Mouse (Mus musculus) fibroblast of lung, adult 2 months (primary cell): ENCODE results near the gene Clic6.

Experiments used
- DNase-seq: peaks from one replicate; pipeline ENCODE4 v3.0.0-alpha.2; 2011; ENCODE audit warnings: low read depth

Gene Clic6

DNA sequence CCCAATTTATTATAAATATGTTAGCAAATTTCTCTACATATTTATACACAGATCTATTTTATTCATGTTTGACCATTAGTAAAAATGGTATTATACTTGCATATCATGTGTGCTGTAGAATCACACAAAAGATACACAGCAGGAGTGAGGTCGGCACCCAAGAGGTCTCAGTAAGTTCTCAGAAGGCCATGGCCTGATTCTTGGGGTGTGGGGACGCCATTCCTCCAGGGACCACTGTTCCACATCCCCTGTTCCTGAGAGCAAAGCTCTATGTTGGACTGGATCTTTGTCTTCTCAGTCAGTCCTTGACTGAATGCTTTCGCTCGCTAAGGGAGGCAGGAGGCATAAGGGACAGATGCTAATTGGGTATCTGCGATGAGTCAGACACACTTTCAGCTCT is at the start of gene Clic6:
Gene Clic6 (plus strand): TSS at position 301 of the 400 bp plus-strand sequence.
- DNase-seq, result no peak

DNA sequence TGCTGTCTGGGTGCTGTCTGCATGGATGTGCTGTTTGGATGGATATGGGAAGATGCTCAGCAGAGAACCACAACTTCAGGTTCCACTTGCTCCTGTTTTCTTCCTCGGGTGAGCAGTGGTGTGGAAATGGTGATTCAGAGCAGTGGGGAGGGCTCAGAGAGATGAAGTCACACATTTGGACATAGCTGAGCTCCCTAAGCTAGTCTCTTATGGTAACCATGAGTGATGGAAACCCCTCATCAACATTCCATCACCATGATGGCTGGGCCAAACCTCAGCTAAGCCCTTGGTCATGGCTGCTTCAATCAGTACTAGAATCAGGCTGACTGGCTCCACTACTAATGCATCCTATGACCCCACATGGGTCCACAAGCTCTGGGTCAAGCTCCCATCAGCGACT is 45.8 kb upstream of the Clic6 start:
- no peak for DNase-seq

DNA sequence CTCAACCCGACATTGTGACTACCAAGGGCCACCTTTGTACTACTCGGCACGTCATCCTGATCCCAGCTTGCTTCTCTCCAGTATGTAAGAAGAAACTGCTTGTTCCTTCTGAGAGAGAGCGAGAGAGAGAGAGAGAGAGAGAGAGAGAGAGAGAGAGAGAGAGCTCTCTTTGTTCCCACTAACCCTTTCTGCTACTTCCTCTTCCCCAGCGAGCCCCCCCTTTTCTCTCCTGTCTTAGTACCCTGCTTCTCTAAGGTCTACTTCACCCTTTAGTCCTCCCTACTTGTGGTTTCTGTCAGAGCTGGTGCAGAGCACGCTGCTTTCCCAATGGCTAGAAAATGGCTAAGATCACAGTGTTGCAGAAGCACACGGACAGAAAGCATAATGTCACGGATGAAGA is 45.3 kb upstream of the Clic6 start:
- DNase-seq, result no peak

DNA sequence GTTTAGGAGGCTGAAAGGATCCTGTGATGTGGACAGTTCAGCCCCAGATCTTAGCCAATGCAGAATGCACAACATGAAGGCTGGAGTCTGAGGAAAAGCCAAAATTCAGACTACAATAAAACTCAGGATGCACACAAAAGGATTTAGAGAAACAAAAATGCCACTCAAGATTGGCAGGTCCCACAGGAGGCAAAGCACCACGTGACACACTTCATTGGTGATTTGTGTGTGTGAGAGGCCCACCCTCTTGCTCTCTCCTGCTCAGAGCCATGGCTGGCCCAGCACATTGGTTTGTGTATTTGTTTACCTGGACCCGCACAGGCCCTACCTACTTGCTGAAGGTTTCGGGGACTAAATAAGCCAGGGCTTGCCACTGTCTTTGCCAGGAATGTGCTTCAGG is 44.3 kb upstream of the Clic6 start:
- DNase-seq, result no peak

DNA sequence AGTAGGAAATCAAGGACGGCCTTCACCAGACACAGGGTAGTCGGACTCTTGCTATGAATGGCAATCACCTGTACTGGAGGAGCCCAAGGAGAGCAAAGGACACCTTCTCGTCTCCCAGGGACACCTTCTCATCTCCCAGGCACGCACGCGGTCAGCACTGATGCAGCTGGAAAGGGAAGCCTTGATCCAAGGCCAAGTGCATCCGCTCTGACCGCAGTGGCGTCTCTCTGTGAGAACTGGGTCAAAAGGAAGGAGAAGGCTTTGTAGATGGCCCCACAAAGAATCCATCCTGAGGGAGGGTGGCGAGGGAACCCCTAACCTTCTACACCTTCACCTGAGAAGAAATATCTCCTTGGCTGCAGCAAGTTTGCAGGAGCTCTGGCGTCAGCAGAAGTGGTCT is 43.4 kb upstream of the Clic6 start:
- DNase-seq, result no peak

DNA sequence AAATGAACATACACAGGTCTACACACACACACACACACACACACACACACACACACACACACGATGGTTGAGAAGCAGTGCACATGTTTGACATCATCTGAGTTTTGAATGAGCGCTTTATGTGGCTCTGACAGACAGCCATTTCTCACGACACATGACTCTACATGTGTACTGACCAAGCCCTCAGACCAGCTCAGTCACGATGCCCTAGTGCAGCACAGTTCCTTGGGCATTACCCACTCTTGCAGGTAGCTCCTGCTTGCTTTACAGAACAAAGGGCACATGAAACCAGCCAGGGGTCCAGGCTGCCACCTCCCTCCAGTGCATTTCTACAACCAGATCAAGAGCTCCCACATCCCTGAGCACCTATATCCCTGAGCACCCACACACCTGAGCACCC is 42.6 kb upstream of the Clic6 start:
- DNase-seq, result no peak

DNA sequence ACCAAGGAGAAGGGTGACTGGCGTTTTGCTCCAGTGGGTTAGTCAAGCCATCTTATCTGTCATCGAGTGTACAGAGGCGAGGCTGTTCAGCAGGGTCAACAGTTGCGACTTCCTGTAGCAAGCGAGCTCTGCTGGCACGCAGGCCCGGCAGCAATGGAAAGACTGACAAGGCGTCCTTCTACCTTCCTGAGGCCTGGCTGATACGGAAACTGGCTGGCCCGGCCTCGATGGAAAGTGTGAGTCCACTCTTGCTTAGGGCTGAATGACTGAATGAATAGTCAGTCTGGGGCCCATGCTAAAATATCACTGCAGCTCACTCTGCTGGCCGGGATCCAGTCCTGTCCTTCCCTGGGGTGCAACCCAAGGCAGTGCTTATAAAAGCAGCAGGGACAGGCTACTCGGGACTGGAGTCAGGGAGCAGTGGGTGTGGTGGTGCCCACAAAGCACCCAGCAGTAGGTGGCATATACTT is 41.9 kb upstream of the Clic6 start:
- DNase-seq, result no peak

DNA sequence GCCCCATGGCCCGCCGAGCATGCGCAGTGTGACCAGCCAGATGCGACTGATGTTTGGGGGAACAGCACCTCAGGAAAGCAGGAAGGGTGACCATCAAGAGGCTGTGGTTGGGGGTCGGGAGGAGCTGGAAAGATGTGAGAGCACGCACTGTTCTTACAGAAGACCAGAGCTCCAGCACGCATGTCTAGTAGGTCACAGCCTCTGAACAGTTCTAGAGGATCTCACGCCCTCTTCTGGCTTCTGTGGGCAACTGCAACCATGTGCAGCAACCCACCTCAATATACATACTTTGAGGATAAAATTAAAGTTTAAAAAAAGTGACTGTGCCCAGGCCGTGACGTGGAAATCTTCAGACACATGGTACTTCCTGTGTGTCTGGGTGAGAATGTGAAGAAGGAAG is 40.2 kb upstream of the Clic6 start:
- DNase-seq, result no peak

DNA sequence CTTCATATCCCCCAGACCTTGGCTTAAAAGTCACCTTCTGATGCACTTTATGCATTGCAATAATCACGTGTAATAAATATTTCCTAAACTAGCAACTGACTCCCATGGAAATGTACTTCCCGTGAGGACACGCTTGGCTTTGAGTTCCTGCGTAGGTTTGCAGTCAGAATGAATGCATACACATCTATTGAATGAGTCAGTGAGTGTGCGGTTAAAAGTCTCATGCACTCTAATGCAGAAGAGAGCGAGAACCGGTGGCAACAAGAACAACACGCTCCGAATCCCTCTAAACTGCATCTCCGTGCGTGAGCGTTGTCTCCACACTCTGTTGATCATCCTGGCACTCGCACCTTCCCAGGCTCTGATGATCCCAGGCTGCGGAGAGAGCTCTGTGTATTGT is 36.5 kb upstream of the Clic6 start:
- no peak for DNase-seq

DNA sequence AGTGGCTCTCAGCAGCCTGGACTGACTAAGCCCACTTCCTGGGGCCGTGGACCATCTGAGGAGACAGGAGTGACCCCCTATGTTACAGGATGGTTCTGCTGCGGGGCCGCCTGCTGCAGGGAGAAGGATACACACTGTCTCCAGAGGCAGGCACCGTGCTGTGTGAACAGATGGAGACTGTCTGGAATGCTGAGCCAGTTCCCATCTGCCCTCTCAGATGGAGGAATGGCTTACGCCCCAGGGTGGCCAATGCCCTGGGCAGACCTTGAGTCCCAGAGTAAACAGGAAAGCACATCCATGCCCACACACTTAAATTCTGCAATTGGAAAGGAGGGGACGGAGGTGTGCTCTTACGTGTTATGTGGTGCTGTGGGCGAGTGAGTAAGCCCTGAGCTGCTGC is 35.2 kb upstream of the Clic6 start:
- no peak for DNase-seq

DNA sequence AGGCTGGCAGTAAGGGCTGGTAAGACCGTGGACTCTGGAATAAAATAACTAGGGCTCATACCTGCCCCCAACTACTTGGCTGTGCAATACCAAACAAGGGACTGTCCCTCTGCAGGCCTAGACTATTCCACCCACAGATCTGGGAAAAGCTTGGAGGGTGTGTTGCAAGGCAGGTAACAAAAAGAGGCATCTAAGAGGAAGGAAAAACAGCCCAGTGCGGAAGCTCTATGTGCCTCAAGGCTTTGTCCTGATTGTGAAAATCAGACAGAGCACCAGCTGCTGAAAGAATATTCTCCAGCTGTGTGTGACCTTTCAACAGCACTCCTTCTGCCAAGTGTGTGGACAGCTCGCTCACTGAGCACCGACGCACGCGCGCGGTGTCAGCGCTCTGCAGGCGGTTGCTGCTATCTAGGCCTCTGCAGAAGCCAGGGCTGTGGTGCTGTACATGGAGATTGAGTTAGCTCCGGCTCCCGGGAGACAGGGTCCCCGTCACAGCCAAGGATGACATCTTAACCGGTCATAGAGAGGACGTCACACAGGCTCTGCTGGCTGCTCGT is 33.9 kb upstream of the Clic6 start:
- no peak for DNase-seq

DNA sequence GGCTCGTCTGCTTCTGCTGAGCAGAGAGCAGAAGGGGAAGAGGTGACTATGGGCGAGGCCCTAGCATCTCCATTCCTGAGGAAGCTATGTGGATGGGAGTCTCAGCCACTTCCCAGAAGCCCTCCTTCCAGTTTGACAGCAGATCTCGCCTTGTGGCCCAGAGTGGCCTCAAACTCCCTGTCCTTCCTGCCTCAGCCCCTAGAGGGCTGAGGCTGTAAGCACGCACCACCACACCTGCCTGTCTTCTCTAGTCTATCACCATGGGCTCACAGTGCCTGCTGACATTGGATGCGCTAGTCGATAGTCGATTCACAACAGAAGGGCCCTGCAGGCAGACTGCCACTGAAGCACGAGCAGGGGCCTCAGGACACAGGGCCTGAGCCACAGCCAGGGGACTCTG is 32.9 kb upstream of the Clic6 start:
- DNase-seq, result no peak

DNA sequence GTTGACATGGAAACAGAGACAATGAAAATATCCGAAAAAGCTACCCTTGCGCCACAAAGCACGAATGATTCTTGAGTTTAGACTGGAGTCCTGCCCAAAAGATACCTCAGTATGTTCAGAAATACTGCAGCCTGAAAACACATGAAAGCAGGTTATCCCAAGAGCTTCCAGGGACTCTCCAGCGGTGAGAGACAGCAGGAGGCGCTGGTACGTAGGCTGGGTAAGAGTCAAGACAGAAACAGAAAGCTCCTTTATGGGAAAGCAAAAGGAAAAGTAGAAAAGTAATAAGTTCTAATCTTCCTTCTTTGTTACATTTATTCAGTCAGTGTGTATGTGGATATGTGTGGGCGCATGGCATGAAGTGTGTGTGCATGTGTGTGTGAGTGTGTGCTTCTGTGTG is 31.5 kb upstream of the Clic6 start:
- DNase-seq, result no peak

DNA sequence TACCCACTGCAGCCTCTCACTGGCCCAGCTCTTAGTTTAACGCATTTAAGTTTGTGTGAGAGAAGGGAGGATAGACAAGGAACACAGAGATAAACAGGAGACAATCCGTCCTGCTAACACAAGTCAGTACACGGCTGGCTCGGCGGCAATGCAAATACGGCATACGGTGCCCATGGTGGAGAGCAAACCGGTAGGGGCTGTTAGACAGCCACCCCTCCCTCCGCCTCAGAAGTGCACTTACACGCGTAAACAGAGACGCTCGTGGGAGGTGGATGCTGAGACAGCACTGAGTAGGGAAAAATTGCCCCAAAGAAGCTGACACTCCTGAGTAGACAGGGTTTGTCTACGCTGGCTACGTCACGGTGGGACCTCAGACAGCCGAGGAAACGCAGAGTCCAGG is 31.0 kb upstream of the Clic6 start:
- DNase-seq, result no peak

DNA sequence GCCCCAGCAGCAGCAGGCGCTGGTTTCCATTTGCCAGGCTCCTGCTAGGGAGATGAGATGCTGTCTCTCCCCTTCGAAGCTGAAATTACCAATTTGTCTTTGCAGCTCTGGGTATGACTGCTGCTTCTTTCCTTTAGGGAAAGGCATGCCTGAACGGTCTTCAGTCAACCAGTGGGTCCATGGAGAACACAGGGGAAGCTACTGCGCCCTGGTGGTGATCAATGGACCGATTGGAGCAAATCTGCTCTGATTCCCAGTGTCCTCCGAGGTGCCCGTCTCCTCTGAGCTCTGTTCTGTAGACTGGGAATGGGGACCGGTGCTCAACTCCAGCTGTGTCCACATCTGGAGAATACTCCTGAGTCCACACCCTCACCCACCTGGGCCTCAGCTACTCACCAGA is 30.0 kb upstream of the Clic6 start:
- no peak for DNase-seq

DNA sequence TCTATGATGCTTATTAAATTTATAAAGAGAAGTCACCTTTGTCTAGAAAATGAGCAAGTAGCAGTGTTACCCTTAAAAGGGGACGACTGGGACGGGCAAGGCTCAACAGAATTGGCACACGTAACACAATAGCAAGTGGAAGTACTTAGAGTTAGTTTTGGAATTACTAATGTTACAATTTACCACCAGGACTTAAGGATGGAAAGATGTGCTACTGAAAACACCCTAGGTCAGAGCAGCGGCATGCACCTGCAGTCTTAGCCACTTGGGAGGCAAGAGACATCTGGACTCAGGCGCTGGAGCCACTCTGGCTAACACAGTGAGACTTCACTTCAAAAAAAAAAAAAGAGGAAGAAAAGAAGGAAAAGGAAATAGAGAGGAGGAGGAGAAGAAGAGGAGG is 29.6 kb upstream of the Clic6 start:
- no peak for DNase-seq

DNA sequence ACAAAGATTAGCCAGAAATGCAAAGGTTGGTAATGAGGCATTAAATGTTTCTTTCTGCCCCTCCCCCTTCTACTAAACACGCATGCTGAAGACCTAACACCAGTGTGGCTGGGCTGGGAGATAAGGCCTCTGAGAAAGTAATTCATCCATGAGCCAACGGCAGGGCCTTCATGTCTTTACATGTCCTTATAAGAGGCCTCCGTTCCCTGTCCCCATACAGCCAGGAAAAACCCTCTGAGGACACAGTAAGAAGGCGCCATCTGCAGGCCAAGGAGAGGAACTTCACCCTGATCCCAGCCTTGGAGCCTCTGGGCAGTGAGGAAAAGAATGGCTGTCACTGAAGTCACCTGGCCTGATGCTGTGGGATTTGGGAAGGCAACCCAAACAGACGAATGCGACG is 27.9 kb upstream of the Clic6 start:
- DNase-seq, result no peak

DNA sequence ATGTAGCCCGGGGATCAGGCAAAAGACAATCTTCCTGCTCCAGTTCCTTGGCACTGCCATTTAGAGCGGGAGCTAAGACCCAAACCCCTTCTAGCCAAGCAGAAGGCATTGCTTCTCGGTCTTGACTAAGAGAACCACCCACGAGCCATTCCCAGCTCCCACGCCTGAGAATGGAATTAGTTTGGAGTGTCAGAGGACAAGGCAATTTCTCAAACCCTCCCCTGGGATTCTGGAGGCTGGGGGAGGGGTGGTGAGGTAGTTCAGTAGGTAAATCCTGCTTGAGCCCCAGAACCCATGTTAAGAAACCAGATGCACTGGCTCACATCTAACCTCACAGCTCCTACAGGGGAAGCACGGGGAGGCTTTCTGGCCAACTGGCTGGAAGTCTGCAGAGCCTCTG is 24.1 kb upstream of the Clic6 start:
- DNase-seq, result no peak

DNA sequence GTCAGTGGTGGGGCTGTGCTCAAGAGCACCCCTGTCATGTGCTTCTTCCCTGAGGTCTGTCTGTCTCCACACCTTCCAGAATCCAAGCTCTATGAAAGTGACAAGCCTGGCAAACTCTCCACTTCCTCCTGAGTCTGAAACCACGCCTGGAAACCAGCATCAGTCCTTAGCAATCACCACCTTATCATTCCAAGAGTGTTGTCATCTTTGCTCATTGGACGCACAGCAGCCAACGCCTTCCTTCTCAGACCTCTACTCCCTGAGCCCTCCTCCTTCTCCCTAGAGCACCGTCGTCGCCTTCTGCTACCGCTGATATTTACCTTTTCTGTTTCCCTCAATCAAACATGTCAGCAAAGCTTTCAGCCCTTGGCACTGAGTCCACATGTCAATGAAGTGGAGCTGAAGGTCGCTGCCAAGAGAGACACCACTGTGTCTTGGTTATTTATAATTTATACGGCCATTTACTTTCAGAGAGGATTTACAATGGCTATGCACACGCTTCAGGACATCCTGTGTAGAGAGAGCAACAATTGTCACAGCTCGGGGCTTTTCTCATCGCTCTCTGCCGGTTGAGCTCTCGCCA is 21.1 kb upstream of the Clic6 start:
- DNase-seq, result no peak

DNA sequence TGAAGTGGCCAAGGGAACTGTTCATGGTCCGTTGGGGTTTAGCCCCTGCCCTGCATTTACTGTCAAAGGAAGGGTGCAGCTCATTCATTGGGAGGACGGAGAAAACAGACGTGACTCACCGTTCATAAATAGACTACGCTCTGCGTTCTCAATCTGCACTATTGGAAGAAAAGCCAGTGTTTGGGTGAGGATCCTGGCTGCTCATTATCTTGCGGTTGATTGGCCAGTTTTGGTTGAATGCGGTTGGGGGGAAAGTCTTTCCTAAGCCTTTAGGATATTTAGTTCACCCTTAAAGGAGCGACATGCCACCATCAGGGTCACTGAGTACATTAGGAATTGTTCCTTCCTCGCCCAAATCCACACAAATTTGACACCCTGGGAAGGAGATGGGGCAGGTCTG is 20.3 kb upstream of the Clic6 start:
- no peak for DNase-seq

DNA sequence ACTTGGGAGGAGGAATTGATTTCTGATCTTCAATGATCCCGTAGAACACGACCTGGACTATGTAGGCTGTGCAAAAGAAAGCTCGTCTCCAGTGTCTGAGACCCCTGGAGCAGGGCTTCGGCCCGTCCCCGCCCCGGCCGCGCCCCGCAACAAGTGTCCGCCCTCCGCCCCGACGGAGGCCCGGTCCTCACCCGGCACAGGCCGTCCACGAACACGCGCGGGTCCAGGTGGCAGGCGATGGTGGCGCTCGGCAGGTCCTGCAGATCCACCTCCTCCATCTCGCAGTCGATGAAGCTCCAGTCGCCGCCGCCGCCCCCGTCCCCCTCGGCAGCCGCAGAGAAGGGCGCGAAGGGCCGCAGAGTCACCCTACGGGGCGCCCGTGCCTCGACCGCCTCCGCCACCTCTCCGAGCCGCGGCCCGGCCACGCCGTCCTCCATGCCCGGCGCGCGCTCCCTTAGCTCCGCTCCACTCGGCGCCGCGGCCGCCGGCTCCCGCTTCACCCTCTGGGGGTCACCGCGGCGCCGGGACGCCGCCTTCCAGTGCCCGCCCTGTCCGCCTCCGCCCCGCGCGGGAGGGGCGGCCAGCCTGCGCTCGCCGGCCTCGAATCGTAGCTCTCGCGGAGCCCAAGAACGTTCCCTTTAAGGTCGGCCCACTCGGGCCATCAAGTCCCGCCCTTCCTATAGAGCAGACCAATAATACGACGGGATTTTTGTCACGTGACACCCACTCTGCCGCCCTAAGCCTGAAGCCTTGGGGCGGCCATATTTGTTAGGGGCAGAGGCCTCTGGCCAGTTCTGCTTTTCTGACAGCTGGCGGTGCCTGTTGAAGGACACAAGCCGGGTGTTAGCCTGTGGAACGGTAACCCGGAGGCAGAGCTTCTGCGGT is 19.7 kb upstream of the Clic6 start:
- peak; percentile 97 for DNase-seq

DNA sequence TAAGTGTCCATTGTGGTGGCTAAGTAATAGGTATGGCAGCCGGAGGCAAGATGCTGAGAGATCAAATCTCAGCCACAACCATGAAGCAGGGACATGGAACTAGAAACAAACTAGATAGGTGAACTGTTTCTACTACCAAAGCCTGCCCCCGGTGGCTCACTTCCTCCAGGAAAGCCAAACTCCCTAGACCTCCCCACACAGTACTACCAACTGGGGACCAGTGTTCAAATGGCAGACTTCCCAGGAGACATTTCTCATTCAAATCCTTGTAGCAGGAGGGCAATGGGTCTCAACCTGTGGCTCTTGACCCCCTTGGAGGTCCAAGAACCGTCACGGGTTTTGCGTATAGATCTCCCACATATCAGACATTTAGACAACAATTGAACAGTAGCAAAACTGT is 18.5 kb upstream of the Clic6 start:
- DNase-seq, result no peak

DNA sequence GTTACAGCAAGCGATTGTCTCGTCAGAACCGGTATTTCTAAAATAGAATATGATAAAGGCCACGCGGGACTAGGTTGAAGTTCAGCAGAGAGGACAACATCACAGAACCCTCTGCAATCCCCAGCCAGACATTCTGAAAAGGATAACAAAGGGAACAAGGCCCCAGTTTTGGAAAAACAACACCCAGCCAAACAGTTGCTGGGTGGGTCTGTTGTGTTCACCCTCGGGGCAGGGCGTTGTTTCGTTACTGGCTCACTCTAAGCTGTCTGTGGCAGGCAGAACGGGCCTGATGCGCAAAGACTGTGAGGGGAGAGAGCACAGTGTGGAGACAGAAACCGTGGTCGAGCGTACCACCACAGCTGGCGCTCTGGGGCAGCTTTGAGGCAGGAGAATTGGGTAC is 17.1 kb upstream of the Clic6 start:
- no peak for DNase-seq

DNA sequence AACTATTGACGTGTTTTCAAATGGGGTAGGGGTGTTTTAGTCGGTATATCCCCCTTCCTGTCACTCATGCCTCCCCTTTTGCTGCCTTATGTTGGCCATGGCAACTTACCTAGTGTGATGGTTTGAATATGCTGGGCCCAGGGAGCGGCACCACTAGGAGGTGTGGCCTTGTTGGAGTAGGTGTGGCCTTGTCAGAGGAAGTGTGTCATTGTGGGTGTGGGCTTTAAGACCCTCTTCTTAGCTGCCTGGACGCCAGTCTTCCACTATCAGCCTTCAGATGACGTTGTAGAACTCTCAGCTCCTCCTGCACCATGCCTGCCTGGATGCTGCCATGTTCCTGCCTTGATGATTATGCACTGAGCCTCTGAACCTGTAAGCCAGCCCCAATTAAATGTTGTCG is 14.8 kb upstream of the Clic6 start, which contains the start of gene Rcan1:
Gene Rcan1 (minus strand): TSS at position 162 of the 400 bp plus-strand sequence.
- DNase-seq, result no peak
